Mouse (Mus musculus) gastrocnemius, postnatal 36 days (tissue): ENCODE data around the gene Sde2. TPM values are rescaled to one million over a fixed set of nuclear protein-coding genes. Genes with fewer than 3 reads are reported as not detected.
A peak's percentile ranks its signal among the peaks of the same experiment; 100 is the strongest.
"Not testable (repeated sequence)": the region's sequence is repeated elsewhere in the genome, so short reads cannot be mapped to it uniquely, and the experiment has no call there.

Experiments
- DNase-seq, 2 experiments: peaks; one replicate each; pipeline ENCODE4 v3.0.0; 2022
- intact Hi-C: fragments of 180-260 bp; cut with DNase I; formaldehyde crosslinking; loops from one replicate; pipeline ENCODE4 v1.15.1; 2025
- total RNA-seq, 2 experiments: library from RNA; stranded (reverse); gene quantifications; 2 replicates each; pipeline ENCODE4 v1.2.3; 2021

Sde2 gene
- total RNA-seq, 2 experiments from 2014 or later: 5.2 to 6.9 TPM

GRCm38 (mm10) chr1:180830175-180830574 is 20.8 kb upstream of the Sde2 start:
- intact Hi-C loops: no loop called here
- no peak for DNase-seq

DNA sequence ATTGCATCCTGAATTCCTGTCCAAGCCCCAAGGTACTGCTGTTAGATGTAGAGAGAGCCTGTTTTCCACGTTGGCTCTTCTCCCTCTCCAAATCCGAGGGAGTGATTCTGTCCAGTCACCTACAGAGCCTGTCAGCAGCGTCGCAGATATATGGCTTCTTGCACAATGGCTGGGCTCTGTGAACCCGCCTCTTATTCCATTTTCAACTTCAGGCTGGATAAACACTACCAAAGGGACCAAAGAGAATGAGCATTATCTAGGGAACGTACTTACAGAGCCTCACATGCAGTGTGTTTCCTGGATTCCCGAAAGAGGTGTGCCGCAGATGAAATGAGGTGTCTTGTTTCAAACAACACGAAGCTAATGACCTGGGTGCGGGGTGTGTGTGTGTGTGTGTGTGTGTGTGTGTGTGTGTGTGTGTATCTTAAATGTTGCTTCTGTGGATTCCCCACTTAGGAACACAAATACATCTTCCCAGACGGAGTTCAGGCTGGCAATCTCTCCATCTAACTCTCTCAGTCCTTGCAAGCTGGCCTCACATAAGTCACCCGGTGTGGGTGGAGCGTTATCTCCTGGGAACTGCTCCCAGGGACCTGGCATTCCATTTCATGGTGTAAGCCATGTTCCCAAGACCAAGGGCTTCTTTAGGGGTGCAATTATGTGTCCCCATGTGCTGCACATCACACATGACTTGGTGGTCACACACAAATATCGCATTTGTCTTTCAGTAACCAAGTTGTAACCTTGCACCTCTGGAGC is 20.2 kb upstream of the Sde2 start:
- no peak for DNase-seq
- intact Hi-C loops: no loop called here

DNA sequence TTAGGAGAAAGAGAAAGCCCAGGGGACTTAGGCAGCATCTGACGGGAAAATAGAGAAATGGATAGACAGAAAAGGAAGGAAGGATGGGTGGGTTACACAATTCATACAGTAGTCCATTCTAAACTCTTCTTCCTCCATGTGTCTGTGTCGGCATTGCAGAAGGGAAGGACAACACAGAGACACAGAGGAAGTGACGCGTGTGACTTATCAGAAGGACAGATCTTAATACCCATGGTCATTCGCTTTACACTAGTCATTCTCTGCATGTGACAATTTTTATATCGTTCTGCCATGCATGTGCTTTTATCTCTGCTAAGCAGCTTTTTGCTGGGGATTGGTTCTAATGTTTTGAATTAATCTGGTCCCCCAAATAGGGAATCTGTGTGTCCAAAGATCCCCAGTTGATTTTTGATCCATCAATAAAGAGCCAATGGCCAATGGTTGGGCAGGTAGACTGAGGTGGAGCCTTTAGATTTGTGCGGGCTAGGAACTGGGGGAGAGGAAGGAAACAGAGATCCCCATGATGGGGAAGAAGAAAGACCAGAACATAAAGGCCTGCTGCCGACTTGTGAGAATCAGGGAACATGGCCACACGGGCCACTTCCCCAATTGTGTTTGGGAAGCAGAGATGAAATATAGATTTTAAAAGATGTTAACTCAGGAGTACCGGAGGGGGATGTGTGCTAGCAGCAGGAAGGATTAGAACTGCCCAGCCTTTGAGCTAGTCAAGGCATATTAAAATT is 15.5 kb upstream of the Sde2 start:
- DNase-seq: no peak
- intact Hi-C loops: no loop called here

- intact Hi-C loops, DNase-seq: not testable (repeated sequence)
These were observed 14.5 kb upstream of the Sde2 start for GRCm38 (mm10) chr1:180836467-180836866.

GRCm38 (mm10) chr1:180837186-180837585 is 13.7 kb upstream of the Sde2 start:
- intact Hi-C loops: no loop called here
- DNase-seq: no peak

- intact Hi-C loops: no loop called here
- DNase-seq: no peak
These were observed 12.9 kb upstream of the Sde2 start for GRCm38 (mm10) chr1:180838014-180838413.

- no peak for DNase-seq
- intact Hi-C loops: no loop called here
These were observed 11.6 kb upstream of the Sde2 start for GRCm38 (mm10) chr1:180839201-180839910.

- intact Hi-C loops: no loop called here
- DNase-seq: no peak
These were observed 9.2 kb upstream of the Sde2 start for GRCm38 (mm10) chr1:180841561-180842300.

DNA sequence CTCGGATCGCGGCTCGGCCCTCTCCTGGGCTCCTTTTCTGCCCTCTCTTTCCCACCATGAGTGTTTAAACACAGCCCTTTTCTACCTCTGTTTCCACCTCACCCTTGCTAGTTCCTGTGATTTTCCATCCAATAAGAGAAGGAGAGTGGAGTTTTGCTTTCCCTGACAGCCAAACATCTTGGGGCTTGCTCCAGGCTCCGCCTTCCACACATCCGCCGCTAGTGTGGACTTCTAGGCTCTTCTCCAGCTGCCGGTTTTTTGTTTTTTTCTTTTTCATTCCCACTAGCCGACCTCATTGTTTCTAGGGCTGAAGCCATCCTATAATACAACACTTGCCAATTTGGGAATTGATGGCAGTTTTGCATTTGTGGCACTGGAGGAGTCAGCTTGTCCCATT is 2.8 kb upstream of the Sde2 start:
- intact Hi-C loops: no loop called here
- peak; percentile 49 to 69 for DNase-seq

- peak; percentile 50 to 56 for DNase-seq
- intact Hi-C loops: no loop called here
These were observed 2.3 kb upstream of the Sde2 start for GRCm38 (mm10) chr1:180848511-180849241.

GRCm38 (mm10) chr1:180849701-180850301 is 1.1 kb upstream of the Sde2 start:
- DNase-seq: no peak
- intact Hi-C loops: loop anchor here (1.0 kb wide), 1 partner anchor 36 kb away; the partner anchor contains the start of gene H3f3a

GRCm38 (mm10) chr1:180858763-180859162 is 7.8 kb downstream of the Sde2 start:
- intact Hi-C loops: no loop called here
- no peak for DNase-seq

DNA sequence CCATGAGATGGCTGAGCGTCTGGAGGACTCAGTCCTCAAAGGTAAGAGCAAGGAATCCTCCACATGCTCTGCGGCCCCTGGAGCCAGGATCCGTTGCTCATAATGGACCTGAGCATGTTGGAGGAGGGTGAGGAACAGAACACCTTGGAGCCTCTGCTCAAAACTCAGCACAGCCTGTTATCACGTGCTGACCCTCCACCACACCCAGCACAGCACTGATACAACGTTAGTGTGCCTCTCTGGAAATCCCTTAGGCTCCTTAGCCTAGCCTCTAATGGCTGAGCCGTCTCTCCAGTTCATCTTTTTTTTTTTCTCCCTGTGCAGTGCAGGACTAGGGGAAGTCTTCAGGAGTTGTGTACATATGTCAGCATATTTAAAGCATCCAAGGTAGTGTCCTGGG is 9.1 kb downstream of the Sde2 start:
- no peak for DNase-seq
- intact Hi-C loops: loop anchor here (5.0 kb wide), 1 partner anchor 93 kb away; no protein-coding TSS in a partner anchor

- no peak for DNase-seq
- intact Hi-C loops: loop anchor here (5.0 kb wide), 1 partner anchor 96 kb away; no protein-coding TSS in a partner anchor
These were observed 12.7 kb downstream of the Sde2 start for GRCm38 (mm10) chr1:180863606-180864005.

DNA sequence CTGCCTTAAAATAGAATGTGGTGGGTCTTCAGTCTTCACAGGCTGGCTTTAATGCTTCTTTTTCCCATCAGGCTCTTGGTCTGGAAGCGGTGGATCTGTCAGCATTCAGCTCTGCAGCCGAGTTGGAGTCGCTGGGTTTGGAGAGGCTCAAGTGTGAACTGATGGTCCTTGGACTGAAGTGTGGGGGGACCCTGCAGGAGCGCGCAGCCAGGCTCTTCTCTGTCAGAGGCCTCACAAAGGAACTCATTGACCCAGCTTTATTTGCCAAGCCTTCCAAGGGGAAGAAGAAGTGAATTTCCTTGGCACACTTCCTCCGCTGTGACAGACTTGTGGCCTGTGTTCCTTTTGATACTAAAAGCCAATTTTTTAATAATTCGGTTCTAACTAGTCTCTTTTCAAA is 15.1 kb downstream of the Sde2 start:
- intact Hi-C loops: no loop called here
- no peak for DNase-seq

GRCm38 (mm10) chr1:180870122-180870650 is 19.3 kb downstream of the Sde2 start:
- no peak for DNase-seq
- intact Hi-C loops: no loop called here

GRCm38 (mm10) chr1:180873861-180874484 is 23.0 kb downstream of the Sde2 start:
- intact Hi-C loops: no loop called here
- no peak for DNase-seq

DNA sequence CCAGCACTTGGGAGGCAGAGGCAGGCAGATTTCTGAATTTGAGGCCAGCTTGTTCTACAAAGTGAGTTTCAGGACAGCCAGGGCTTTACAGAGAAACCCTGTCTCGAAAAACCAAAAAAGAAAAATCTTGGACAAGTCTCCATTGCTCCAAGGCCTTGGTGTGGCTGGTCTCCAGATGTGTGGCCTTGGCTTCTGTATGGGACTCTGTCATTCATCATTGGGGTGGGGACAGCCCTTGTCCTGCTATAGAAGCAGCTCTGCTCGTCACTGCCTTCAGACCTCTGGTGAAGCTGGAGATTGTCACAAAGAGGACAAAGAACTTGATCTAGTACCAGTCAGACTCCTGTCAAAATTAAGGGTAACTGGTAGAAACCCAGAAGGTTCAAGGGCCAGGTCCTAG is 23.7 kb downstream of the Sde2 start:
- intact Hi-C loops: no loop called here
- DNase-seq: no peak

DNA sequence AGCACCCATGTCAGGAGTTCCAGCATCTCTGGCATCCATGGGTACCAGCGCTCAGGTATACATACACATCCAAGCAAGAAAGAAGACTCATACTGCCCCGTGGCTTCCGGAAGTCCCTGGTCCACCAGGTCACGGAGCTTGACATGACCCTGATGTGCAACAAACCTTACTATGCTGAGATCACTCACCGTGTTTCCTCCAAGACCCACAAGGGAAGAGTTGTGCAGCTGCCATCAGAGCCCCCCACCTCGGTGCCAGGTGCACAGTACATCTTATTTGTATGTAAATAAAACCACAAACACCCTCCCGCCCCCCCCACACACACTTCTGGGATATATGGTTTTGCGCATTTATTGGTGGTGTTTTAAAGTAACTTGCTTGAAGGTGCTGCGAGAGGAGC is 24.2 kb downstream of the Sde2 start:
- intact Hi-C loops: no loop called here
- no peak for DNase-seq
